ENCODE assay signal across 9 mouse cellular contexts in the genomic region with DNA sequence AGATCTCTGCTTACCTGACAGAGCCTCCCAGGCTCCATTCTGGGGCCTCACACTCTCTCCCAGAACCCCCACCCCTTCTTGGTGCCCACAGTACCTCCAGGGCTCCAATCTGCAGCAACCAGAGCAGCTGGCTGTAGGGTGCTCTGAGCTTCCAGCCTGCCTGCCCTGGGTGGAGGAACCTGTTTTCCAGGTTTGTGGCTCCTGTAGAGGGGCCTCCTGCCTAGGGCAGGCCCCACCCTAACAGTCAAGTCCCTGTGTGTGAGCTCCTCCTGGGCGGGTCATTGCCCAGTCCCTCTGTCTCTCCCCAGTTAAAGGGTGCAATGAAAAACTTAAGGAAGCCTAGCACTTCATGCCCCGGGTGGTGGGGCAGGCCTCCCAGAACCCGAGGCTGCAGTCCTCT. TPM values are rescaled to one million over a fixed set of nuclear protein-coding genes. Genes with fewer than 3 reads are reported as not detected.
DNase-seq lines count a peak whose midpoint lies in the region; ATAC-seq and TF ChIP-seq lines count a peak whose summit lies in the region.
"Had no signal": no experiment of that assay in that cellular context is flagged by ENCODE, and none has a peak within 500 bp of the region (broad histone marks: within the 10 kb centered on the region; RNA-seq: fewer than 3 reads in every experiment).

No protein-coding gene starts in this region.

- DNase-seq in embryonic facial prominence, embryonic 10.5 days (ENCODE audit: low spot score): peak; percentile 60
- DNase-seq in kidney, postnatal 10 days: peak; percentile 59
- peak; percentile 69 for DNase-seq in lung, postnatal 25 days (ENCODE audit: low spot score)
- DNase-seq in left cerebral cortex, postnatal 14 days (ENCODE audit: low spot score in 2 of 2): no peak
- DNase-seq in layer of hippocampus, adult 2 months (ENCODE audit: low spot score in 2 of 2): no peak
- DNase-seq in spleen, adult 12 weeks (ENCODE audit: low spot score): no peak

- H3K9me3 ChIP-seq in hindbrain, embryonic 12.5 days (replicated peaks): no peaks in the 10 kb centered on the region
- H3K9me3 ChIP-seq in hindbrain, embryonic 13.5 days: no peaks in the 10 kb centered on the region
- no peaks in the 10 kb centered on the region for H3K9me3 ChIP-seq in embryonic facial prominence, embryonic 10.5 days
- H3K9me3 ChIP-seq: liver, embryonic 15.5 days had no signal

- intact Hi-C loops in left cerebral cortex, postnatal 14 days (cut with DNase I): no loop called here

- no peak overlapping the region for H3K4me3 ChIP-seq in hindbrain, embryonic 12.5 days
- no peak overlapping the region for H3K4me3 ChIP-seq in hindbrain, embryonic 13.5 days
- no peak overlapping the region for H3K4me3 ChIP-seq in embryonic facial prominence, embryonic 10.5 days
- H3K4me3 ChIP-seq in layer of hippocampus, adult 2 months: no peak overlapping the region
- H3K4me3 ChIP-seq: liver, embryonic 15.5 days had no signal

- ATAC-seq in hindbrain, embryonic 12.5 days (ENCODE audit: low FRiP score): no peak
- ATAC-seq in hindbrain, embryonic 13.5 days (ENCODE audit: low FRiP score): no peak

- peak overlapping the region; percentile 20; the same call in 1 of the 2 replicates for H3K9ac ChIP-seq in hindbrain, embryonic 12.5 days
- no peak overlapping the region for H3K9ac ChIP-seq in hindbrain, embryonic 13.5 days
- H3K9ac ChIP-seq: liver, embryonic 15.5 days had no signal

- TF ChIP-seq CTCF in layer of hippocampus, adult 2 months (conservative IDR thresholded peaks at IDR 0.05): no peak

- peaks cover 10% of the 10 kb centered on the region for H3K36me3 ChIP-seq in hindbrain, embryonic 12.5 days
- peaks cover 6% of the 10 kb centered on the region for H3K36me3 ChIP-seq in hindbrain, embryonic 13.5 days
- H3K36me3 ChIP-seq in embryonic facial prominence, embryonic 10.5 days (replicated peaks): peaks cover 11% of the 10 kb centered on the region

- peaks cover 28% of the 10 kb centered on the region for H3K4me1 ChIP-seq in hindbrain, embryonic 12.5 days
- peaks cover 36% of the 10 kb centered on the region for H3K4me1 ChIP-seq in hindbrain, embryonic 13.5 days (replicated peaks)
- H3K4me1 ChIP-seq in embryonic facial prominence, embryonic 10.5 days: peaks cover 50% of the 10 kb centered on the region

- 0 out of 2 replicates have a peak, but pooled peaks cover 2% of the 10 kb centered on the region for H3K27me3 ChIP-seq in hindbrain, embryonic 12.5 days
- H3K27me3 ChIP-seq in hindbrain, embryonic 13.5 days: 0 out of 2 replicates have a peak, but pooled peaks cover 8% of the 10 kb centered on the region
- H3K27me3 ChIP-seq in embryonic facial prominence, embryonic 10.5 days (replicated peaks; ENCODE audit: low read depth, poor library complexity, severe bottlenecking): no peaks in the 10 kb centered on the region

- no peak overlapping the region for H3K27ac ChIP-seq in hindbrain, embryonic 12.5 days
- H3K27ac ChIP-seq in hindbrain, embryonic 13.5 days: no peak overlapping the region
- peak overlapping the region; percentile 74 for H3K27ac ChIP-seq in embryonic facial prominence, embryonic 10.5 days (replicated peaks)
- no peak overlapping the region for H3K27ac ChIP-seq in layer of hippocampus, adult 2 months
- H3K27ac ChIP-seq: liver, embryonic 15.5 days had no signal

- WGBS in hindbrain, embryonic 12.5 days: 41% methylated on average over 3 of the region's 3 CpGs
- 40% methylated on average over 3 of the region's 3 CpGs for WGBS in hindbrain, embryonic 13.5 days
- 33% methylated on average over 3 of the region's 3 CpGs for WGBS in embryonic facial prominence, embryonic 10.5 days

- H3K4me2 ChIP-seq in hindbrain, embryonic 12.5 days (replicated peaks): no peak overlapping the region
- no peak overlapping the region for H3K4me2 ChIP-seq in hindbrain, embryonic 13.5 days
- H3K4me2 ChIP-seq: liver, embryonic 15.5 days had no signal

RNA-seq across cellular contexts. Expression of a gene that starts 2.9 kb away (rescaled TPM):
- 18.0 and 18.4 TPM in 2 replicates for polyA plus RNA-seq in hindbrain, embryonic 12.5 days (2016; fragmentation: Nextera tagmentation; extraction: Ambion mirVana)
- polyA plus RNA-seq in hindbrain, embryonic 13.5 days (2015; fragmentation: Nextera tagmentation; extraction: Ambion mirVana): 18.6 and 24.2 TPM in 2 replicates
- polyA plus RNA-seq in embryonic facial prominence, embryonic 10.5 days (2016; fragmentation: Nextera tagmentation; extraction: Ambion mirVana): 19.0 and 22.2 TPM in 2 replicates
- total RNA-seq in left cerebral cortex, postnatal 14 days (2021): 10 to 100 TPM; 21.2 to 23.1 TPM
- total RNA-seq in layer of hippocampus, adult 2 months (2021): 10 to 100 TPM; 23.1 to 24.2 TPM

RNA-seq across cellular contexts. Expression of a gene that starts 7.3 kb away (rescaled TPM):
- polyA plus RNA-seq in hindbrain, embryonic 12.5 days (2016; fragmentation: Nextera tagmentation; extraction: Ambion mirVana): 5.0 and 5.5 TPM in 2 replicates
- polyA plus RNA-seq in hindbrain, embryonic 13.5 days (2015; fragmentation: Nextera tagmentation; extraction: Ambion mirVana): 8.4 and 11.1 TPM in 2 replicates
- polyA plus RNA-seq in embryonic facial prominence, embryonic 10.5 days (2016; fragmentation: Nextera tagmentation; extraction: Ambion mirVana): 2.0 and 3.5 TPM in 2 replicates
- total RNA-seq in left cerebral cortex, postnatal 14 days (2021): 10 to 100 TPM; 50.2 to 50.5 TPM
- 10 to 100 TPM; 91.1 to 92.0 TPM for total RNA-seq in layer of hippocampus, adult 2 months (2021)
- polyA plus RNA-seq: liver, embryonic 15.5 days had no signal

RNA-seq across cellular contexts. Expression of a gene that starts 22.3 kb away (rescaled TPM):
- polyA plus RNA-seq in hindbrain, embryonic 12.5 days (2016; fragmentation: Nextera tagmentation; extraction: Ambion mirVana): 130 and 137 TPM in 2 replicates
- 123 and 132 TPM in 2 replicates for polyA plus RNA-seq in hindbrain, embryonic 13.5 days (2015; fragmentation: Nextera tagmentation; extraction: Ambion mirVana)
- polyA plus RNA-seq in embryonic facial prominence, embryonic 10.5 days (2016; fragmentation: Nextera tagmentation; extraction: Ambion mirVana): 128 and 134 TPM in 2 replicates
- 10 to 100 TPM; 65.5 to 67.8 TPM for total RNA-seq in left cerebral cortex, postnatal 14 days (2021)
- total RNA-seq in layer of hippocampus, adult 2 months (2021): 10 to 100 TPM; 60.6 to 63.0 TPM

RNA-seq across cellular contexts. Expression of a gene that starts 22.5 kb away (rescaled TPM):
- polyA plus RNA-seq in hindbrain, embryonic 12.5 days (2016; fragmentation: Nextera tagmentation; extraction: Ambion mirVana): 7.7 and 8.0 TPM in 2 replicates
- 7.1 and 8.0 TPM in 2 replicates for polyA plus RNA-seq in hindbrain, embryonic 13.5 days (2015; fragmentation: Nextera tagmentation; extraction: Ambion mirVana)
- polyA plus RNA-seq in embryonic facial prominence, embryonic 10.5 days (2016; fragmentation: Nextera tagmentation; extraction: Ambion mirVana): 4.3 and 5.4 TPM in 2 replicates
- 10 to 100 TPM; 12.1 to 12.9 TPM for total RNA-seq in left cerebral cortex, postnatal 14 days (2021)
- 10 to 100 TPM; 11.8 to 14.0 TPM for total RNA-seq in layer of hippocampus, adult 2 months (2021)

Comparison
In these comparisons a context has a peak if more than half of its experiments do, and no peak if none do; other contexts are left out.
1. DNase-seq: peak in embryonic facial prominence, embryonic 10.5 days (single experiment), kidney, postnatal 10 days (single experiment) and lung, postnatal 25 days (single experiment); none in left cerebral cortex, postnatal 14 days (0 of 2), layer of hippocampus, adult 2 months (0 of 2) and spleen, adult 12 weeks (single experiment).